Mouse (Mus musculus): ENCODE measurements around the gene Intu. TPM values are rescaled to one million over a fixed set of nuclear protein-coding genes. Genes with fewer than 3 reads are reported as not detected.

Intu gene
- polyA plus RNA-seq, 1 experiment, result 4.0 TPM

DNA sequence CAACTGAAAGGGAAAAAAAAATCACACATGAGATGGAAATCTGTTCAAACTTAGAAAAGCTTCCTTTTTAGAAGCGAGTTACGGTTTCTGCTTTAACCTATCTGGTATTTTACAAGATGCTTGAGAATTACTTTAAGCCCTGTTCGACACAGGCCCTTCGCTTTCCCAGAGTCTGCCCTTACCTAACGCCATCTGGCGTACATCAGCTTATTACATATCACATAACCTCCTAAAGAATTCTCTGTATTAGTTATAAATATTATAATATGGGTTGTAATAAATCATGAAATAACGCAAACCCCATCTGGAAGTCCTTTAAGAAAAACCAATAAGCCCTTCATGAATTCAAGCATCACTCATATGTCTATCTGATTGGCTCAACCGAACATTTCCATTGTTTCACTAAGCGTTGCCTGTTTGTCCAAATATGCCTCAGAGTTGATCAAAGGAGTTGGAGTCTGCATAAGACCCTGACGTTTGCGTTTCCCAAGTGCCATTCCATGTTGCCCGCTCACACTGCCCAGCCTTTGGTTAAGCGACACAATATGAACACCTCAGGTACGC lies 25.6 kb upstream of the Intu start:
- Histone ChIP-seq H3K4me1 (ENCODE audit: control insufficient read depth, insufficient read depth, low read length) (no peaks in the 10 kb centered on the region), H3K4me3 (replicated peaks; ENCODE audit: insufficient read depth, low read depth, low read length) (no peak overlapping the region), H3K27ac (ENCODE audit: insufficient read depth, low read length) (no peak overlapping the region), H3K27me3 (ENCODE audit: control insufficient read depth, insufficient read depth, low read length) (no peaks in the 10 kb centered on the region)
- no peak for DNase-seq
- WGBS, result 95% methylated on average over 14 of the region's 14 CpGs
- TF ChIP-seq CTCF (IDR thresholded peaks at IDR 0.05; ENCODE audit: borderline replicate concordance, insufficient read depth, low read depth, low read length), result no peak
- no peak for TF ChIP-seq POLR2A (IDR thresholded peaks at IDR 0.05; ENCODE audit: borderline replicate concordance, insufficient read depth, low read length)

DNA sequence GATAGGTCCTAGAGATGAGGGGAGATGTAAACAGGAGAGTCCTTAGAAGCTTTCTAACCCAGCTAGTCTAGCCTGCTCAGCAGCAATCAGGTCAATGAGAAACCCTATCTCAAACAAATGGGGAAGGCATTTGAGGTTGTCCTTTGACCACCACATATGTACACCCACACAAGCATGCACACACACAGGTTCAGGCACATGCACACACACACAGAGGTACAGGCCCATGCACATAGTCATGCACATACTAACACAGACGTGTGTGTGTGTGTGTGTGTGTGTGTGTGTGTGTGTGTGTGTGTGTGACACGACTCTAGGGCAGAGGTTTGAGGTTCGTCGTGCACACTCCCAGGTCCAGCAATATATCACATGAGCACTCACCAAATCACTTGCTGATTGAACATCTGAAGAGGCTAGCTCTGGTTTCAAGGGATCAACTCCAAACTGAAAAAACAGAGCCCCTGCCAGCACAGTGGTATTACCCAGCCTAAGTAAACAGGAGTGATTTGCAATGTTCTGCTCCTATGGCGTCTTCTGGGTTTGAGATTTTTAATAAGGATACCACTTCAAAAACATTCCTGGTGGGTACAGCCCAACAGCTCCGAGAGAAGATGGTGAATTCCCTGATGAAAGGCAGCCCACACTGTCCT lies 22.0 kb upstream of the Intu start:
- H3K4me1 ChIP-seq (ENCODE audit: control insufficient read depth, insufficient read depth, low read length), result 0 out of 2 replicates have a peak, but pooled peaks cover 2% of the 10 kb centered on the region

DNA sequence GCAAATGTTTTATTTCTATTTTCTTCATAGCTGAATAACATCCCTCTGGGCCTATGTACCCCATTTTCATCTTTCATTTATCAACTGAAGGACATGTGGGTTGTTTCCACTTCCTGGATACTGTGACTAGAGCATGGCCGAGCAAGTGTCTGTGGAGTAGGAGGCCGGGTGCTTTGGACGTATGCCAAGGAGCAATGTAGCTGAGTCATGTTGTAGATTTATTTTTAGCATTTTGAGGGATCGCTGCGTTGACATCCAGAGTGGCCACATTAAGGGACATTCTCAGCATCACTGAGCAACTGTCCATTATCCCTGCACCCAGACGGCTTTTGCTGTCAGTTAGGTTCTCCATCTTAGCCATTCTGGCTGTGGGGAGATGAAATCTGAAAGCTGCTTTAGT lies 20.5 kb upstream of the Intu start:
- TF ChIP-seq POLR2A (IDR thresholded peaks at IDR 0.05; ENCODE audit: borderline replicate concordance, insufficient read depth, low read length) (no peak), CTCF (IDR thresholded peaks at IDR 0.05; ENCODE audit: borderline replicate concordance, insufficient read depth, low read depth, low read length) (no peak)
- 0 out of 2 replicates have a peak, but pooled peaks cover 2% of the 10 kb centered on the region for H3K4me1 ChIP-seq (ENCODE audit: control insufficient read depth, insufficient read depth, low read length)
- 24% methylated on average over 6 of the region's 6 CpGs for WGBS
- H3K27ac ChIP-seq (ENCODE audit: insufficient read depth, low read length), result no peak overlapping the region
- H3K4me3 ChIP-seq (replicated peaks; ENCODE audit: insufficient read depth, low read depth, low read length), result no peak overlapping the region
- DNase-seq, result peak; percentile 20 to 33
- H3K27me3 ChIP-seq (ENCODE audit: control insufficient read depth, insufficient read depth, low read length), result no peaks in the 10 kb centered on the region

More for the DNA sequence above, 22.0 kb upstream of the Intu start:
- DNase-seq, result no peak
- Histone ChIP-seq H3K27ac (ENCODE audit: insufficient read depth, low read length) (no peak overlapping the region), H3K27me3 (ENCODE audit: control insufficient read depth, insufficient read depth, low read length) (no peaks in the 10 kb centered on the region), H3K4me3 (replicated peaks; ENCODE audit: insufficient read depth, low read depth, low read length) (no peak overlapping the region)
- TF ChIP-seq POLR2A (IDR thresholded peaks at IDR 0.05; ENCODE audit: borderline replicate concordance, insufficient read depth, low read length) (no peak), CTCF (IDR thresholded peaks at IDR 0.05; ENCODE audit: borderline replicate concordance, insufficient read depth, low read depth, low read length) (no peak)
- WGBS, result 89% methylated on average over 6 of the region's 6 CpGs

DNA sequence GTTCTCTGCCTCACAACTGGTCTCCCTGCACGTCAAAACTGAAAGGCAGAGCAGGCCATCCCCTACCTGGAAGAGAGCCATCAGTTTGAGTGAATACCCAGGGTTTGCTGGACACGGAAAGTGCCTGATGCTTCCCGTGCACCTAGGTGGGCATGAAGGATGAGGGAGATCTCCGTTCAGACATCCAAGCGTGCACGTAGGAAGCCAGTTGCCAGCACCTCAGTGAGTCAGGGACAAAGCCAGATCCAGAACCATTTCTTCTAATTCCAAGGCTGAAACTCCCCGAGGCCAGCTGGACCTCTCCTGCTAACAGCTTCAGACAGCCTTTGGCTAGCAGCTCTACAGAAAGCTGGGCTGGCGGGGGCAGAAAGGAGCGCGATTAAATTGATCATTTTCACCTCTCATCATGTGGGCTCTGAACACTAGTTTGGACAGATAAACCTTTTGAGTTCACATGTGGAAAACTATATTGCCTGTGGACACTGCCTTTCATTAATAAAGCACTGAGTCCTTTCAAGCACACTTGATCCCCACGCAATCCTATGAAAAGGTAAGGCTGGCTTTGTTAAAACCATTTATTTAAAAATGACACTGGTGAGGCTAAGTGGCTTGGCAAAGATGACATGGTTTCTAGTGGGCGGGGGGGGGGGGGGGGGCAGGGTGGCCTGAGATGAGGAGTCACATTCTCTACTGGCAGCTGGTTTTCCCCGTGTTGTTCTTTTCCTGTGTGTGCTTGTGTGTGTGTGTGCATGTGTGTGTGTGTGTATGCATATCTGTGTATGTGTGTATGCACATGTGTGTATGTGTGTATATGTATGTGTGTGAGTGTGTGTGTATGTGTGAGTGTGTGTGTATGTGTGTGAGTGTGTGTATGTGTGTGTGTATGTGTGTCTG lies 17.9 kb upstream of the Intu start:
- 19% methylated on average over 13 of the region's 13 CpGs for WGBS
- TF ChIP-seq CTCF (IDR thresholded peaks at IDR 0.05; ENCODE audit: borderline replicate concordance, insufficient read depth, low read depth, low read length) (no peak), POLR2A (IDR thresholded peaks at IDR 0.05; ENCODE audit: borderline replicate concordance, insufficient read depth, low read length) (no peak)

DNA sequence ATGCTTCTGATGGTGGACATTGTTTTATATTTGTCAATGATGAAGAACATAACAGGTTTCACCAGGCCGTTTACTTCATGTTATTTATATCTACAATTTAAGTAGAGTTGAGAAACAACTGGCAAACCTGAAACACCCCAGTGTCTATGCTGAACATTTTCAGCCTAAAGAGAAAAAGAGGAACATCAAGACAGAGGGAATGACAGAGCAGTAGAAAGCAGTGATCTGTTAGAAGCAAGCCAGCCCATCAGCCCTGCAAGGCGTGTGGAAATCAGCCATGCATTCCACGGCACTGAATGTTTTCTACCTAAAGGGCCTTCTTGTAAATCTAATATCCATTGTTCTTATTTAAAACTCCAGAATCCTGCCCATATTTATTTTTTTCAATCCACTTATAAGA lies 12.8 kb upstream of the Intu start:
- no peaks in the 10 kb centered on the region for H3K4me1 ChIP-seq (ENCODE audit: control insufficient read depth, insufficient read depth, low read length)
- no peak overlapping the region for H3K4me3 ChIP-seq (replicated peaks; ENCODE audit: insufficient read depth, low read depth, low read length)
- no peak for DNase-seq
- H3K27me3 ChIP-seq (ENCODE audit: control insufficient read depth, insufficient read depth, low read length), result no peaks in the 10 kb centered on the region
- no peak overlapping the region for H3K27ac ChIP-seq (ENCODE audit: insufficient read depth, low read length)
- no peak for TF ChIP-seq POLR2A (IDR thresholded peaks at IDR 0.05; ENCODE audit: borderline replicate concordance, insufficient read depth, low read length)
- TF ChIP-seq CTCF (IDR thresholded peaks at IDR 0.05; ENCODE audit: borderline replicate concordance, insufficient read depth, low read depth, low read length), result no peak
- 77% methylated on average over 3 of the region's 3 CpGs for WGBS

More for the DNA sequence above, 17.9 kb upstream of the Intu start:
- Histone ChIP-seq H3K4me3 (replicated peaks; ENCODE audit: insufficient read depth, low read depth, low read length) (no peak overlapping the region), H3K4me1 (ENCODE audit: control insufficient read depth, insufficient read depth, low read length) (0 out of 2 replicates have a peak, but pooled peaks cover 2% of the 10 kb centered on the region), H3K27ac (ENCODE audit: insufficient read depth, low read length) (no peak overlapping the region), H3K27me3 (ENCODE audit: control insufficient read depth, insufficient read depth, low read length) (no peaks in the 10 kb centered on the region)
- DNase-seq, result no peak

DNA sequence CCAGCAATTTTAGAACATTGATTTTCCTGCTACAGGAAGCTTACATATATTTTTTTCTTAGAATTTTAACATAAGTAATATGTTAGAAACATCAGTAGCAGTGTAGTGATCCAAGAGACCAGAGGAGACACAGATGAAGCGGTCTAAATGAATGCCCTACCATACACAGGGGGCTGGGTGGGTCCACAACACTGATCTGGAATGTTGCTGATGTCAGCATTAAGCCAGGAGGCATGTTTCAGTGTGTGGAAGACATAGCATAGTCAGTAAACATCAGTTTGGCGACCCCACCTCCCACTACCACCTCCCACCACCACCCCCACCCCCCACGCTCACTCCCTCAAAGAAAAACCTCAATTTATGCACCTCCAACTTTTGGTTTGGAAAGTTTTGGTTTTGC lies 11.5 kb upstream of the Intu start:
- Histone ChIP-seq H3K4me1 (ENCODE audit: control insufficient read depth, insufficient read depth, low read length) (no peaks in the 10 kb centered on the region), H3K4me3 (replicated peaks; ENCODE audit: insufficient read depth, low read depth, low read length) (no peak overlapping the region), H3K27me3 (ENCODE audit: control insufficient read depth, insufficient read depth, low read length) (no peaks in the 10 kb centered on the region), H3K27ac (ENCODE audit: insufficient read depth, low read length) (no peak overlapping the region)
- 74% methylated on average over 3 of the region's 3 CpGs for WGBS
- DNase-seq, result no peak
- TF ChIP-seq CTCF (IDR thresholded peaks at IDR 0.05; ENCODE audit: borderline replicate concordance, insufficient read depth, low read depth, low read length), result no peak
- TF ChIP-seq POLR2A (IDR thresholded peaks at IDR 0.05; ENCODE audit: borderline replicate concordance, insufficient read depth, low read length), result no peak

DNA sequence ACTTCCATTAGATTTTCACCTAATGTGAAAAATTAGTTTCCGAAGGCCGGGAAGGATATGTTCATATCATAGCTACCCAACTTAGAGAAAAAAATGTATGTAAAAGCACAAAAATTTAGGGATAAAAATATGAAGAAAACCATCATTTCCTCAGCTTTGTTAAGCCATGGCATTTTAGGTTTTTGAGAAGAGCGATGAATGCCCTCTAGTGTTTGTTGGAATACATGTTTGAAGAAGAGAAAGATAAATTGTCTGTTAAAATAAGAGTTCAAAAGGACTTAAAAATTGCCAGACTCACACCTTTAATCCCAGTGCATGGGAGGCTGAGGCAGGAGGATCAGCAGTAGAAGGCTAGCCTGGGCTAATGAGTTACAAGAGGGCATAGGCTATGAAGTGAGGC lies 10.5 kb upstream of the Intu start:
- Histone ChIP-seq H3K27ac (ENCODE audit: insufficient read depth, low read length) (no peak overlapping the region), H3K4me3 (replicated peaks; ENCODE audit: insufficient read depth, low read depth, low read length) (no peak overlapping the region), H3K4me1 (ENCODE audit: control insufficient read depth, insufficient read depth, low read length) (no peaks in the 10 kb centered on the region), H3K27me3 (ENCODE audit: control insufficient read depth, insufficient read depth, low read length) (no peaks in the 10 kb centered on the region)
- 96% methylated on average over 3 of the region's 3 CpGs for WGBS
- no peak for DNase-seq
- TF ChIP-seq POLR2A (IDR thresholded peaks at IDR 0.05; ENCODE audit: borderline replicate concordance, insufficient read depth, low read length), result no peak
- TF ChIP-seq CTCF (IDR thresholded peaks at IDR 0.05; ENCODE audit: borderline replicate concordance, insufficient read depth, low read depth, low read length), result no peak
